Mouse (Mus musculus): Measurements from ENCODE around the gene App.

App gene

GRCm38 (mm10) chr16:85020696-85021323 lies 152.8 kb downstream of the App start:
- DNase-seq (ENCODE audit: low read depth, low spot score), result no peak

GRCm38 (mm10) chr16:85019273-85019672 lies 154.3 kb downstream of the App start:
- DNase-seq (ENCODE audit: low read depth, low spot score), result no peak

GRCm38 (mm10) chr16:85017845-85018244 lies 155.7 kb downstream of the App start:
- no peak for DNase-seq (ENCODE audit: low read depth, low spot score)

- no peak for DNase-seq (ENCODE audit: low read depth, low spot score)
Observed at GRCm38 (mm10) chr16:85012695-85013094, 160.9 kb downstream of the App start.

GRCm38 (mm10) chr16:85012172-85012571 lies 161.4 kb downstream of the App start:
- DNase-seq (ENCODE audit: low read depth, low spot score), result no peak

GRCm38 (mm10) chr16:85010651-85011050 lies 162.9 kb downstream of the App start:
- no peak for DNase-seq (ENCODE audit: low read depth, low spot score)

- DNase-seq (ENCODE audit: low read depth, low spot score), result no peak
Observed at GRCm38 (mm10) chr16:85008866-85009645, 164.5 kb downstream of the App start.

- no peak for DNase-seq (ENCODE audit: low read depth, low spot score)
Observed at GRCm38 (mm10) chr16:85001939-85002556, 171.5 kb downstream of the App start.

- DNase-seq (ENCODE audit: low read depth, low spot score), result no peak
Observed at GRCm38 (mm10) chr16:85000304-85000703, 173.3 kb downstream of the App start.

- DNase-seq (ENCODE audit: low read depth, low spot score), result no peak
Observed at GRCm38 (mm10) chr16:84997551-84997950, 176.0 kb downstream of the App start.

GRCm38 (mm10) chr16:84995441-84995867 lies 178.1 kb downstream of the App start:
- no peak for DNase-seq (ENCODE audit: low read depth, low spot score)

GRCm38 (mm10) chr16:84992888-84993287 lies 180.7 kb downstream of the App start:
- DNase-seq (ENCODE audit: low read depth, low spot score), result no peak

- DNase-seq (ENCODE audit: low read depth, low spot score), result no peak
Observed at GRCm38 (mm10) chr16:84991011-84991410, 182.6 kb downstream of the App start.

- DNase-seq (ENCODE audit: low read depth, low spot score), result no peak
Observed at GRCm38 (mm10) chr16:84989938-84990337, 183.6 kb downstream of the App start.

GRCm38 (mm10) chr16:84989476-84989875 lies 184.1 kb downstream of the App start:
- no peak for DNase-seq (ENCODE audit: low read depth, low spot score)

GRCm38 (mm10) chr16:84987724-84988287 lies 185.8 kb downstream of the App start:
- peak; percentile 25 for DNase-seq (ENCODE audit: low read depth, low spot score)

GRCm38 (mm10) chr16:84986016-84986631 lies 187.4 kb downstream of the App start:
- DNase-seq (ENCODE audit: low read depth, low spot score), result no peak

GRCm38 (mm10) chr16:84985340-84985739 lies 188.2 kb downstream of the App start:
- no peak for DNase-seq (ENCODE audit: low read depth, low spot score)

- no peak for DNase-seq (ENCODE audit: low read depth, low spot score)
Observed at GRCm38 (mm10) chr16:84983428-84983827, 190.1 kb downstream of the App start.

- no peak for DNase-seq (ENCODE audit: low read depth, low spot score)
Observed at GRCm38 (mm10) chr16:84982589-84982988, 191.0 kb downstream of the App start.

GRCm38 (mm10) chr16:84978589-84978988 lies 195.0 kb downstream of the App start:
- no peak for DNase-seq (ENCODE audit: low read depth, low spot score)

- DNase-seq (ENCODE audit: low read depth, low spot score), result no peak
Observed at GRCm38 (mm10) chr16:84974176-84974518, 199.4 kb downstream of the App start.

All from R1 (cell line).